Mouse (Mus musculus) mouse embryonic stem cell (cell line): ENCODE data around the gene Sytl1.

Source experiments
- in situ Hi-C, 2 experiments: fragments of 300-500 bp; cut with MboI; formaldehyde crosslinking; loops; 1 replicate in 1 of 2; 3 replicates in 1 of 2; pipeline ENCODE4 v1.14.3; 2019 to 2020; ENCODE audit warnings: low sequenced_read_pairs in 2 of 2, low pct_unique_long_range_greater_than_20kb in 1 of 2, mixed read lengths in 1 of 2; ENCODE audit not compliant: unreplicated experiment in 1 of 2

The Sytl1 gene

DNA sequence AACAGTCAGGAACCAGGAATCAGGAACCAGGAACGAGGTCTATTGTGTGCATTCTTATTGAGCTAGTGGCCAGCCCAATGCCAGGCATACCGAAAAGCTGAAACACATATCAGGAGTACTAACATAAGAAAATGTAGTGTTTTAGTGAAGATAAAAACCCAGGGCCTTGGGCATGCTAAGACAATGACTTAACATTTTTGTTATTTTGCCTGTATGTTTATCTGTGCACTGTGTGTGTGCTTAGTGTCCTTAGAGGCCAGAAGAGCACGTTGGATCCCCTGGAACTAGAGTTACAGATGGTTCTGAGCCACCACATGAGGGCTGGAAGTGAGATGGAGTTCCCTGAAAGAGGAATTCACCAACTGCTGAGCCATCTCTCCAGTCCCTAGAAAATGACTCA lies 22.4 kb upstream of the Sytl1 start:
- in situ Hi-C loops, result no loop called here

GRCm38 (mm10) chr4:133282656-133283055 lies 19.7 kb upstream of the Sytl1 start:
- in situ Hi-C loops, result no loop called here

DNA sequence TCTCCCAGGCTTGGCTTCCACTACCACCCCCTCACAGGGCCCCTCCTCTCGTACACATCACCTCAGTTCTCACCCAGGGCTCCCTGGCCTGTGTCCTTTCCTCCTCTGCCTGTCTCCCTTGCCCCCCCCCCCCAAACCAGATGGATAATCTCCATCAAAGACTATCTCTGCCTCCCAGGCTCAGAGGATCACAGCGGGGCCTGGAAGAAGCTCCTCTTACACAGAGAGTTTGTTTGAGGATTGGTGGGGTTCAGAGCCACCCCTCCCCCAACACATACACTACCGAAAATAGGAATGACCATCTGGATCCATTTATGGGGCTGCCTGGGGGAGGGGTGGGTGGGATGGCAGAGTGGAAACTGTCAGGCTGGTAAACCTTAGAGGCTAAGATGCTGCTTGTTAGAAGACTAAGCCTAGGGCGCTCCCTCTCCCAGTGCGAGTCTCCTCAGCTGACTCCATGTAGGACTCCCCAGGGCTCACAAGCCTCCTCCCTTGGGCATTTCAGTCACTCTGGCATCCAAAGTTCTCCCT lies 19.1 kb upstream of the Sytl1 start:
- in situ Hi-C loops, result no loop called here

DNA sequence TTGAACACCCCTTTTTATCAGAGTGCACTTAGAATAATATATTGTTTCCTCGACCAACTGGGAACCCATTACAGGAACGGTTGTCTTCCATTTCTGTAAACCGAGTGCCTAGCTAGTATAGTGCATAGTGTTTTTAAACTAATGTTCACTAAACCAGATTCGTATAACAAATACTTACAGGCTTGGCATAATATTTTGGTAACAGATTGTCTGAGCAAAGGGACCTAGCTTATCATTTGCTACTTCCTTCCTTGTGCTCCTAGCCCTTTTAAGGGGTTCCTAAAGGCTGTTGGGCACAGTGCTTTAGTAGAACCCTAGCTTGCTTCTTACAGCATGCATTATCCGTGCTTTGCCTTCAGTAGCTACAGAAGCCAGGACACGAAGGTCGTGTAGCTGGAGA lies 18.6 kb upstream of the Sytl1 start:
- in situ Hi-C loops, result no loop called here

GRCm38 (mm10) chr4:133278482-133278881 lies 15.6 kb upstream of the Sytl1 start:
- in situ Hi-C loops, result no loop called here

GRCm38 (mm10) chr4:133278067-133278466 lies 15.2 kb upstream of the Sytl1 start:
- in situ Hi-C loops, result no loop called here

GRCm38 (mm10) chr4:133277104-133278026 lies 14.5 kb upstream of the Sytl1 start, which contains the start of gene Tmem222:
Tmem222 (minus strand) TSS chr4:133277792.
- in situ Hi-C loops, result no loop called here

GRCm38 (mm10) chr4:133270929-133271328 lies 8.0 kb upstream of the Sytl1 start:
- in situ Hi-C loops, result no loop called here

DNA sequence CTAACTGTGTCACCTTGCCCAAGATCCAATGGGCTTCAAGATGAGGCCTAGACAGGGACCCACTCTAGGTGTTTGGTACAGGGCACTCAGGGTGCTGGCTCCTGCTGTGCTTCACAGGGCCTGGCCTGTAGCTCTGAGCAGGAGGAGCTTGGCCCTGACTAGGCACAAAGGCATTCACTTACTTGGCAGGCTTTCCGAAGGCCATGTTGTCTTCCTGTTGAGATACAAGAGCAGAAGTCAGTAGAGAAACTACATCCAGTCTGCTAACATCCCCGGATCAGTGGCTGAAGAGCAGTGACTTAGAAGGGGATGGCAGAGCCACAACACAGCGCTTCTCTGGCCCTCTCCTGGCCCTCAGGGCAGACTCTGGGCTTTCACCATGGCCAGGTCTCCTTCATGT lies 6.7 kb upstream of the Sytl1 start:
- in situ Hi-C loops, result no loop called here

DNA sequence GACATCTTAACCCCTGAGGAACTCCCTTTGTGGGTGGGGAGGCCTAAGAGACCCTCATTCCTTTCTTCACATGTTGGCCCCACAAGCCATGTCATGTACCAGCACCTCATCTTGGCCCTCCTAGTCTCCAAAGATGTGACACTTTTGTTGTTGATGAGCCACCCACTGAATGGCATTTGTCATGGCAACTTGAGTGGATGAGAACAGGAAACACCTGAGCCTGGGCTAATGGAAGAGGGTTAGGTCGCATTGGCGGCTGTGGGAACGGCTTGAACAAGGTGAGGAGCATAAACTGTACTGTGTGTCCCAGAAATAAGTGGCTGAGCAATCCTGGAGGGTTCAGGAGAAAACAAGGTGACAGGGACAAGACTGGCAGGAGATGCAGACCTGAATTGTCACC lies 6.0 kb upstream of the Sytl1 start:
- in situ Hi-C loops, result no loop called here

GRCm38 (mm10) chr4:133266248-133266880 lies 3.5 kb upstream of the Sytl1 start:
- in situ Hi-C loops, result no loop called here

DNA sequence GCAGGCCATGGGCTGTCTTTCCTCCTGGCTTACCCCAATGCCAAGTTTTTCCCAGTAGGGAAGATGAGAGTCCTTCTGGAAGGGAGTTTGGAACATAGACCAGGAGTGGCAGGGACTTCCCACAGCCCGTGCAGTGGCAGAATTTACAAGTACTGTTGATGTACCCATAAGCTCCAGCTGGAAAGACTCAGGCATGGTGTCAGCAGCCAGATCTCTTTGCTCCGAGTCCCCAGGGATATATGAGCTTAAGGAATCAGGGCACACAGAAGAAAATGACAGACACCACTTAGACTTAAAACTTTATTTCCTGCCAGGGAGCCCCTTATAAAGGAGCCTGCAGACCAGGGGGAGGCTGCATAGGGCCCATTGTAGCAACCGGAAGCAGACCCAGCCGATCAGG lies 2.8 kb upstream of the Sytl1 start:
- in situ Hi-C loops, result no loop called here

DNA sequence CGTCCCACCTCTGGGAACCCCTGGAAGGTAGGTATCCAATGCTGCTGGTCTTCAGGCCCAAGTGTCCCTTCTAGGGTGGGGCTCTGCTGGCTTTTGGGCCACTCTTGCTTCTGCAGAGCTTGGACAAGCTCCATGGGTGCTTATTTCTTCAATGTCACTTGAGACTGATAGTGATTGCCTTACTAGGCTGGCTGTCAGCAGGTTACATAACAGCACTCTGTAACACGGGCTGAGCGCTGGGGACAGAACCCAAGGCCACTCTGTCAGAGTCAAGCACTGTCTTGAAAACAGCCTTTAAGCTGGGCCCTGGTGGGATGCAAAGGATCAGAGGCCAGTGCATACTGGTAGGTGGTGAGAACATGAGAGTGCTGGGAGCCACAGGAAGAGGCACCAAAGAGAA lies 2.4 kb upstream of the Sytl1 start:
- in situ Hi-C loops, result no loop called here

- in situ Hi-C loops, result no loop called here
Observed at GRCm38 (mm10) chr4:133264559-133264958, 1.6 kb upstream of the Sytl1 start.

DNA sequence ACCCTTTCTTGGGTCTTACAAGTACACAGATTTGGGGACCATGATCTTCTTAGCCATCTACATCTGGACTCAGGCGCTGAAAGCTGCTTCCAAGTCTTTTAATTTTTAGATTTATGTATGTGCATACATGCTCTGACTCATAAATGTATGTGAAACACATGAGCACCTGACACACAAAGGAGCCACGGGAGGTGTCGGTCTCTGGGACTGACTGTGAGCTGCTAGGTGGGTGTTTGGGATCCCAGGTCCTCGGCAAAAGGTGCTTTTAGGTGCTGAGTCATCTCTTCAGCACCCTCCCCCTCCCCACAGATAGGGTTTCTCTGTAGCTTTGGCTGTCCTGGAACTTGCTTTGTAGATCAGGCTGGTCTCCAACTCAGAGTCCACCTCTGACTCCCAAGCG lies 843 bp upstream of the Sytl1 start:
- in situ Hi-C loops, result no loop called here

- in situ Hi-C loops, result no loop called here
Observed at GRCm38 (mm10) chr4:133262375-133262765, 543 bp downstream of the Sytl1 start.

DNA sequence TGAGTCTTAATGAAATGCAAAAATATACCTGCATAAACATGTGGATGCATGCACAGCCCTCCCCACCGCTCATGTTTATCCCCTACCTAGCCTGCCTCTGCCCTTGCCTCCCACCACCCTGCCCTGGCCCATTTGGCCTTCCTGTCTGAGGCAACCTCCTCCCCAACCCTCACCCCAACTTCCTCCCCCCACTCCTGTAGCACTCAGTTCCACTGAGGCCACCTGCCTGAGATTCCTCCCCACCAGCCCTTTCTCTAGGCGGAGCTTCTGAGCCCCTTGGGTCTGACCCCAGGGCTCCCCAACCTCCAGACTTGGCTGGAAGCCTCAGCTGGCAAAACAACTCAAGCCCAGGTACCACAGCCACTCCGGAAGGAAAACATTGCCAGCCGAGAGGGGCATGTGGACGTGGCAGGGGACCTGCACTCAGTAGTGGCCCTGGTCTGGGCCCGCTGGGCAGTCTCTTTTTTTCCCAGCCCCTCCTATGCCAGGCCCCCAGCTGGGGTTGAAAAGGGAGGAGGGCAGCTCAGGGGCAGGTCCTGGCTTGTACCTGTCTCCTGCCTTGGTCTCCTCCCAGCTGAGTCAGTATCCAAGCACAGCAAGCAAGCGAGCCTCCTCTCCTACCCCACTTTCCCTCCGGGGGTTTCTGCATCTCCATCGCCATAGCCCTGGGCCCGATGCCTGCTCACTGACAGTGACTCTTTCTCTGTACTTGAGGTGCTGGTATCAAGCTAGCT lies 1.1 kb downstream of the Sytl1 start:
- in situ Hi-C loops, result no loop called here

GRCm38 (mm10) chr4:133257798-133258408 lies 5.0 kb downstream of the Sytl1 start:
- in situ Hi-C loops, result no loop called here

DNA sequence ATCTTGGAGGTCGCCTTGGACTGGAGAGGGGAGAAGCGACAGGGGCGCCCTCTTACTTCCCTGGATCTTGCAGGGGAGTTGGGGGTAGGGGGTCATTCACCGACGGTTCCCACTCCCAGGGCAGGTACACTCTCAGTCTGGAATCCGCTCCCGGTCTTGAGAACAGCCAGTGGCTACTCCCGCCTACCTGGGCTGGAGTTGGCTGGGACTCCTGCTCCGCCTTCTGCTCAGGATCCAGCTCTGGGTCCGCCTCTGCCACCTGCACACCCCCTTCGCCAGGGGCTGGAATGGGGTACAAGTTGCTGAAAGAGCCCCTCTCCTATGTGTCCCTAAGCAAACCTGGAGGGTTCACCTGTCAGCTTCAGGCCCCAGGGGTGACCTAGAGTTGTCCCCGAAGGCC lies 5.7 kb downstream of the Sytl1 start:
- in situ Hi-C loops, result no loop called here
